Mouse (Mus musculus) ES-E14 (cell line): ENCODE data around the gene Iqcd. TPM values are rescaled to one million over a fixed set of nuclear protein-coding genes. Genes with fewer than 3 reads are reported as not detected.

Experiments
- DNase-seq: peaks from one replicate; pipeline ENCODE4 v3.0.0-alpha.2; 2013; ENCODE audit warnings: low read depth, low spot score
- H3K27ac ChIP-seq: 2 replicates; pipeline ENCODE4 v1.5.1; 2012; ENCODE audit warnings: low read depth, mild to moderate bottlenecking, low read length, moderate library complexity, mixed read lengths; ENCODE audit not compliant: poor library complexity, insufficient read depth, severe bottlenecking
- H3K36me3 ChIP-seq: 2 replicates; pipeline ENCODE4 v1.6.1; 2012; ENCODE audit warnings: mild to moderate bottlenecking, low read length, moderate library complexity, mixed read lengths; ENCODE audit not compliant: control insufficient read depth, poor library complexity, insufficient read depth, severe bottlenecking
- H3K4me1 ChIP-seq, 2 experiments: fragments of 150-350 bp in 1 of 2; sonication (generic) in 1 of 2; 2 replicates each; pipeline ENCODE4 v1.6.1; 2012; ENCODE audit warnings: low read length in 2 of 2, mild to moderate bottlenecking in 1 of 2, mixed read lengths in 1 of 2; ENCODE audit not compliant: control insufficient read depth in 2 of 2, insufficient read depth in 2 of 2, poor library complexity in 1 of 2
- H3K4me3 ChIP-seq, 2 experiments: fragments of 150-350 bp in 1 of 2; sonication (generic) in 1 of 2; 2 replicates each; pipeline ENCODE4 v1.5.1; 2012; ENCODE audit warnings: low read length in 2 of 2, low read depth in 1 of 2, mild to moderate bottlenecking in 1 of 2, mixed read lengths in 1 of 2; ENCODE audit not compliant: insufficient read depth in 1 of 2, poor library complexity in 1 of 2, severe bottlenecking in 1 of 2
- H3K9ac ChIP-seq: 2 replicates; pipeline ENCODE4 v1.6.1; 2012; ENCODE audit warnings: low read depth, mild to moderate bottlenecking, low read length, mixed read lengths; ENCODE audit not compliant: poor library complexity, insufficient read depth, severe bottlenecking
- H3K9me3 ChIP-seq: fragments of 150-350 bp; sonication (generic); 2 replicates; pipeline ENCODE4 v1.6.1; 2012; ENCODE audit warnings: low read depth, mild to moderate bottlenecking, low read length; ENCODE audit not compliant: control insufficient read depth, insufficient read depth
- CHD2 ChIP-seq: IDR thresholded peaks from 2 replicates; pipeline ENCODE4 v1.6.1; 2014; ENCODE audit warnings: mild to moderate bottlenecking, low read depth, low read length, inconsistent platforms
- HCFC1 ChIP-seq: IDR thresholded peaks from 2 replicates; pipeline ENCODE4 v1.6.1; 2012; ENCODE audit warnings: low read length, inconsistent platforms, borderline replicate concordance; ENCODE audit not compliant: insufficient read depth
- MAFK ChIP-seq: IDR thresholded peaks from 2 replicates; pipeline ENCODE4 v1.6.1; 2014; ENCODE audit warnings: mild to moderate bottlenecking, low read depth, low read length, inconsistent platforms; ENCODE audit not compliant: insufficient read depth
- ZC3H11A ChIP-seq: IDR thresholded peaks from 2 replicates; pipeline ENCODE4 v1.6.1; 2012; ENCODE audit warnings: low read depth, mild to moderate bottlenecking, inconsistent platforms, low read length, borderline replicate concordance
- ZNF384 ChIP-seq: IDR thresholded peaks from 2 replicates; pipeline ENCODE4 v1.6.1; 2012; ENCODE audit warnings: low read depth, low read length, inconsistent platforms
- in situ Hi-C, 2 experiments: fragments of 600-800 bp; cut with MboI; formaldehyde crosslinking; loops; one replicate each; pipeline ENCODE4 v1.15.1; 2025; ENCODE audit warnings: low sequenced_read_pairs in 2 of 2, inconsistent platforms in 1 of 2; ENCODE audit not compliant: unreplicated experiment in 2 of 2
- total RNA-seq: library from RNA; depleted of rRNA; stranded (reverse); fragments of 300-350 nt; gene quantifications from 2 replicates; pipeline ENCODE4 v1.2.3, GENCODE M21; 2012; rRNA removed

Iqcd gene
- total RNA-seq, result 0.16 TPM in 1 of 2 replicates, not detected in the other

DNA sequence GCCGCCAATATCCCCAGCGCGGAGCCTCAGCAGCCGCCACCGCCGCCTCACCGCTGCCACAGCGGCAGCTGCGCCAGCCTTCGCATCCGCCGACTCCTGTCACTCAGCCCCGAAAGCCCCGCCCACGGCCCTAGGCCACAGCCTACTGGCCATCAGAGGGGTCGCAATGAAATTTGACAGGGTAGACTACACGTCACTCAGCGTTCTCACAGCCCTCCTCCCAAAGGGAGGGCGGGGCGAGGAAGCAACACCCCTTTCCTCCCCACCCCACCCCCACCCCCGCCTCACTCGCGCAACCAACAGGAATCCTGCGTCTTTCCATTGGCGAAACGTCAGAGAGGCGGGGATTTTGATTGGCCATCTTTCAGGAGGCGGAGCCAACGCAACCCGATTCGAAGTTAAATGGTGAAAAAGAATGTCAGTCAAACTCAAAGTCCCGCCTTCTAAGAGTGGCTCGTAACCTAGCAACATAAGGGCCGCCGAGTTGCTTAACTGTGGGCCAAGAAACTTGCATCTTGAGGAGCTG, at the start of gene Iqcd, which contains the start of gene Tpcn1:
Gene Iqcd, plus strand, starts transcription at position 448 of the 526 bp plus-strand sequence.
Gene Tpcn1, minus strand, starts transcription at position 105 of the 526 bp plus-strand sequence.
- H3K9me3 ChIP-seq, result no peaks in the 10 kb centered on the region
- DNase-seq, result peak; percentile 99
- no peaks in the 10 kb centered on the region for H3K36me3 ChIP-seq
- peak within 1 kb of the TSS; percentile 87 to 98 for H3K4me3 ChIP-seq
- TF ChIP-seq MAFK (no peak), ZC3H11A (no peak), ZNF384 (no peak), HCFC1 (no peak), CHD2 (peak; percentile 93)
- peak within 1 kb of the TSS; percentile 76 for H3K9ac ChIP-seq
- H3K27ac ChIP-seq, result no peak within 1 kb of the TSS
- peaks cover 0 to 13% of the 10 kb centered on the region in 2 experiments; a peak in 3 of 4 replicates for H3K4me1 ChIP-seq
- in situ Hi-C loops, result no loop called here

DNA sequence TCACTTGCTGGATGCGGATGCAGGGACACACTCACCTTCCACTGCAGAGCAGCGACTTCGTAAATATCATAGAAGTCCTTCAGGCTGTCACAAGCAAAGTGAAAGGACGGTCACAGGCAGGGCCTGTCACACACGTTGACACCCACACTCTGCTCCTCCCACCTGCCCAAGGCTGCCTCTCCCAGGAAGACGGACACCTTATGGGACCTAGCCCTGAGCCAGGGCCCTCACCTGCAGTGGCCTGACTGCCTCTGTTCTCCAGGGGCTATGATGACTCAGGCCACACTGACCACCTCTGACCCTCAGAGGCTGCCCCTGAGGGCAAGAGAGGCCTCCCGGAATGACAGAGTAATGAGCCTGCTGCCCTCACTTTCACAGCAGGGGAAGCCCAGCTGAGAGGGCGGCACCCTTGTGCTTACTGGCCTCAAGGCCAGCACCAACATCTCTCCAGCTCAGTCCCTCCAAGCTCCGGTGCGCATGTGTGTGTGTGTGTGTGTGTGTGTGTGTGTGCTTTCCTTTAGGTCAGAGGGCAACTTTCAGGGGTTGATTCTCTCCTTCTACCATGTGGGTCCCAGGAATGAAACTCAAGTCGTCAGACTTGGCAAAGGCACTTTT, 40.5 kb upstream of the Iqcd start:
- no peak overlapping the region for H3K27ac ChIP-seq
- TF ChIP-seq ZC3H11A (no peak), CHD2 (no peak), HCFC1 (no peak), ZNF384 (no peak), MAFK (no peak)
- DNase-seq, result no peak
- no peaks in the 10 kb centered on the region for H3K9me3 ChIP-seq
- peaks cover 2 to 5% of the 10 kb centered on the region in 2 experiments; a peak in 1 of 4 replicates for H3K4me1 ChIP-seq
- no peak overlapping the region for H3K4me3 ChIP-seq
- in situ Hi-C loops, result no loop called here
- H3K9ac ChIP-seq, result no peak overlapping the region
- no peaks in the 10 kb centered on the region; the same call in 1 of the 2 replicates for H3K36me3 ChIP-seq

DNA sequence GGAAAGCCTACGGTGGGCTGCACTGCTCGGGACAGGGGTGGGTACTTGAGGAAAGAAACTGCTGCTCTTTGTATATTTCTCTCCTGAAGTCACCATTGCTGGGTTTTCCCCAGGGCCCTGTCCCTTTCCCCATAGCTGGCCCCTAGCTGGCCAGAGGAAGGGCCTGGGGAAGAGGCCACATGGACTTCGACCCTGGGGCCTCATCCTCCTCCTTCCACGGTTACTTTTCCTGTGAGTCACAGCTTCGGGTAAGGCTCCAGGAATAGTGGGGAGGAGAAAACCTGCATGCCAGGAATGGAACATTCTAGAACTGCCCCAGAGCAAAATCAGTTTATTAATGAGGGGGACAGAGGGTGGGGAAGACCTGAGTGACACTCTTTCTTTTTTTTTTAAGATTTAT, 38.7 kb upstream of the Iqcd start:
- in situ Hi-C loops, result no loop called here
- Histone ChIP-seq H3K4me3 (no peak overlapping the region; a peak in 1 of 4 replicates), H3K9ac (no peak overlapping the region), H3K4me1 (peaks cover 2 to 7% of the 10 kb centered on the region in 2 experiments; a peak in 1 of 4 replicates), H3K9me3 (no peaks in the 10 kb centered on the region), H3K27ac (no peak overlapping the region), H3K36me3 (no peaks in the 10 kb centered on the region; the same call in 1 of the 2 replicates)
- DNase-seq, result no peak
- TF ChIP-seq MAFK, result no peak
- no peak for TF ChIP-seq ZNF384
- no peak for TF ChIP-seq CHD2
- TF ChIP-seq HCFC1, result no peak
- no peak for TF ChIP-seq ZC3H11A

DNA sequence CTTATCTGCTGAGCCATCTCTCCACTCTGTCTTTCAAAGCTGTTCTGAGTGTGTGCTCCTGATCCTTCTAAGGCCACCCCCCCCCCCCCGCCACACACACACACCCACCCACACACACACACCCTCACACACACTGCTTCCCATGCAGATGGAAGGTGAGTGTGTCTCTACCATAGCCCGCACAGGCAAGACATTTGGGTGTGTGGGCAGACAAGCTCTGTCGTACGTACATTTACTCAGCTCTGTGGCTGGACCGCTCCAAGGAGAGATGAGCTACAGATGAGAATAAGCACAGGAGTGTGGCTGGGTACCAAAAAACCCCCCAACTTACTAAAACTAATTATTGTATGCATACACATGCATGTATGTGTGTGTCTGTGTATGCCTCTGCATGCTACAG, 38.1 kb upstream of the Iqcd start:
- in situ Hi-C loops, result no loop called here

More for the DNA sequence above, 38.1 kb upstream of the Iqcd start:
- H3K9me3 ChIP-seq, result no peaks in the 10 kb centered on the region
- peaks cover 2% of the 10 kb centered on the region; the same call in 1 of the 2 replicates for H3K36me3 ChIP-seq
- H3K4me3 ChIP-seq, result no peak overlapping the region
- no peak overlapping the region for H3K9ac ChIP-seq
- no peak overlapping the region; the same call in 1 of the 2 replicates for H3K27ac ChIP-seq
- TF ChIP-seq HCFC1 (no peak), CHD2 (no peak), ZC3H11A (no peak), ZNF384 (no peak), MAFK (no peak)
- DNase-seq, result no peak
- peaks cover 2 to 9% of the 10 kb centered on the region in 2 experiments; a peak in 1 of 4 replicates for H3K4me1 ChIP-seq
